Mouse (Mus musculus) heart, embryonic 14.5 days (tissue): ENCODE measurements around the gene Bmp6. TPM values are rescaled to one million over a fixed set of nuclear protein-coding genes. Genes with fewer than 3 reads are reported as not detected.

Experiments used
- ATAC-seq: fragments of 200-750 bp; cut with Nextera tagmentation; 2 replicates; pipeline ENCODE4 v1.8.0; 2017; ENCODE audit warnings: low read depth, moderate TSS enrichment; ENCODE audit not compliant: insufficient number of reproducible peaks, insufficient read depth, low FRiP score
- H3K27ac ChIP-seq, 2 experiments: fragments of 200-500 bp in 1 of 2; fragments of 300-500 bp in 1 of 2; sonication (generic) in 1 of 2; replicated peaks in 1 of 2; 2 replicates each; pipeline ENCODE4 v1.5.1; 2012 to 2014; ENCODE audit warnings: low read depth in 2 of 2, low read length in 2 of 2, control low read depth in 1 of 2, mild to moderate bottlenecking in 1 of 2, mixed read lengths in 1 of 2; ENCODE audit not compliant: control insufficient read depth in 1 of 2, insufficient read depth in 1 of 2
- H3K27me3 ChIP-seq: fragments of 300-500 bp; sonication (generic); 2 replicates; pipeline ENCODE4 v1.6.1; 2014; ENCODE audit warnings: mild to moderate bottlenecking, low read length, control low read depth; ENCODE audit not compliant: control insufficient read depth, insufficient read depth
- H3K36me3 ChIP-seq: fragments of 300-500 bp; sonication (generic); 2 replicates; pipeline ENCODE4 v1.6.1; 2014; ENCODE audit warnings: mild to moderate bottlenecking, control low read depth, low read length, mixed read lengths; ENCODE audit not compliant: control insufficient read depth, insufficient read depth
- H3K4me1 ChIP-seq, 2 experiments: fragments of 200-500 bp in 1 of 2; fragments of 300-500 bp in 1 of 2; sonication (generic) in 1 of 2; 2 replicates each; pipeline ENCODE4 v1.6.1; 2012 to 2014; ENCODE audit warnings: low read length in 2 of 2, control low read depth in 1 of 2, mixed read lengths in 1 of 2; ENCODE audit not compliant: control insufficient read depth in 2 of 2, insufficient read depth in 2 of 2
- H3K4me2 ChIP-seq: fragments of 300-500 bp; sonication (generic); 2 replicates; pipeline ENCODE4 v1.6.1; 2014; ENCODE audit warnings: mild to moderate bottlenecking, low read length
- H3K4me3 ChIP-seq, 2 experiments: fragments of 200-500 bp in 1 of 2; fragments of 300-500 bp in 1 of 2; sonication (generic) in 1 of 2; 2 replicates each; pipeline ENCODE4 v1.5.1; 2012 to 2014; ENCODE audit warnings: low read length in 2 of 2, mild to moderate bottlenecking in 2 of 2, control low read depth in 1 of 2, low read depth in 1 of 2, moderate library complexity in 1 of 2; ENCODE audit not compliant: control insufficient read depth in 1 of 2, insufficient read depth in 1 of 2
- H3K9ac ChIP-seq: fragments of 300-500 bp; sonication (generic); 2 replicates; pipeline ENCODE4 v1.6.1; 2014; ENCODE audit warnings: mild to moderate bottlenecking, low read length
- H3K9me3 ChIP-seq: fragments of 300-500 bp; sonication (generic); 2 replicates; pipeline ENCODE4 v1.6.1; 2016; ENCODE audit warnings: low read length, control low read depth; ENCODE audit not compliant: control insufficient read depth
- WGBS: fragments of 180-500 bp; shearing (Covaris S2); extraction: QIAGEN DNeasy Blood & Tissue Kit; methylation state at CpG from one replicate; pipeline ENCODE4 v1.1.7; 2014; 5-methylcytosine and 5-hydroxymethylcytosine counted together
- polyA plus RNA-seq: library from polyadenylated mRNA; unstranded; fragments of >200 nt; fragmentation: Nextera tagmentation; extraction: Ambion mirVana; gene quantifications from 2 replicates; pipeline ENCODE4 v1.2.1, GENCODE M21; 2014

The Bmp6 gene
- polyA plus RNA-seq, 1 experiment from 2014 or later, result 5.8 TPM

DNA sequence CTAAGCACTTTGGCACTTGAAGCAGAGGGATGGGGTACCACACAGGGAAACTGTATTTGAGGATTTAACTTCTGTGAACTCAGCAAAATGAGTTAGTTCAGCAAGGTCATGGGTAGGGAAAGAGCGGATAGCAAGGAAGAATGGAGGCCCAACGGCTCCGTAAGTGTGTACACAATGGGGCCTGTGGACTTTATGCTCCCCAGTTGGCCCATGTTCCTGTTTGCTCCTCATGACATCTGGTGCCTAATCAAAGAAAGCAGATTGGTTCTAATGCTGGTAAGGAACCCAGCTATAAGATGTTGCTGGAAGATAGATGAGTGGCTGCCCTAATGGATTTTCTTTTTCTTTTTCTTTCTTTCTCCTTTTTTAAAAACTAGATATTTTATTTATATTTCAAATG, 180.4 kb downstream of the Bmp6 start:
- Histone ChIP-seq H3K36me3 (peaks cover 36% of the 10 kb centered on the region), H3K27ac (no peak overlapping the region), H3K9ac (no peak overlapping the region), H3K4me3 (no peak overlapping the region), H3K27me3 (no peaks in the 10 kb centered on the region), H3K9me3 (no peaks in the 10 kb centered on the region), H3K4me1 (peaks cover 10 to 32% of the 10 kb centered on the region in 2 experiments), H3K4me2 (peak overlapping the region; percentile 33)
- WGBS, result 72% methylated on average over 3 of the region's 3 CpGs
- no peak for ATAC-seq

DNA sequence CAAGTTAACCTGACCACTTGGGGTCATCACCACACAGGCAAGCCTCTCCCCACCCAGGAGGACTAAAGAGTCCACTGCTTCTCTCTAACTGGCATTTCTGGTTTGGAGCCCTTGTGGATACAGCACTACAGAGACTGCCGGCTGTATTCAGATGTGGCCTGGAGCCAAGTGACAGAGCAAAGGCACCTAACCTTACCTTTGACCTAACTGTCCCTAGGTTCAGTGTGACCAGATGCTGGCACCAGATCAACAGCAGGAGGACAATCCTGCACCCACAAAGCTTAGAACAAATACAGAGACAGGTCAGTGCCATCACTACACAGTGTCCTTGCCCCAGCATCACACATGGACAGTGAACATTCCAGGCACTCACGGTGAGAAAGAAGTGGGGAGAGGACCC, 181.2 kb downstream of the Bmp6 start:
- Histone ChIP-seq H3K4me3 (peak overlapping the region; percentile 11 to 86; a peak in 3 of 4 replicates), H3K9me3 (no peaks in the 10 kb centered on the region), H3K36me3 (peaks cover 28% of the 10 kb centered on the region), H3K4me2 (peak overlapping the region; percentile 68), H3K9ac (0 out of 2 replicates have a peak overlapping the region, but pooled peaks have one; percentile 93), H3K4me1 (peaks cover 10 to 32% of the 10 kb centered on the region in 2 experiments), H3K27me3 (no peaks in the 10 kb centered on the region), H3K27ac (no peak overlapping the region)
- ATAC-seq, result no peak
- 46% methylated on average over 2 of the region's 2 CpGs for WGBS

DNA sequence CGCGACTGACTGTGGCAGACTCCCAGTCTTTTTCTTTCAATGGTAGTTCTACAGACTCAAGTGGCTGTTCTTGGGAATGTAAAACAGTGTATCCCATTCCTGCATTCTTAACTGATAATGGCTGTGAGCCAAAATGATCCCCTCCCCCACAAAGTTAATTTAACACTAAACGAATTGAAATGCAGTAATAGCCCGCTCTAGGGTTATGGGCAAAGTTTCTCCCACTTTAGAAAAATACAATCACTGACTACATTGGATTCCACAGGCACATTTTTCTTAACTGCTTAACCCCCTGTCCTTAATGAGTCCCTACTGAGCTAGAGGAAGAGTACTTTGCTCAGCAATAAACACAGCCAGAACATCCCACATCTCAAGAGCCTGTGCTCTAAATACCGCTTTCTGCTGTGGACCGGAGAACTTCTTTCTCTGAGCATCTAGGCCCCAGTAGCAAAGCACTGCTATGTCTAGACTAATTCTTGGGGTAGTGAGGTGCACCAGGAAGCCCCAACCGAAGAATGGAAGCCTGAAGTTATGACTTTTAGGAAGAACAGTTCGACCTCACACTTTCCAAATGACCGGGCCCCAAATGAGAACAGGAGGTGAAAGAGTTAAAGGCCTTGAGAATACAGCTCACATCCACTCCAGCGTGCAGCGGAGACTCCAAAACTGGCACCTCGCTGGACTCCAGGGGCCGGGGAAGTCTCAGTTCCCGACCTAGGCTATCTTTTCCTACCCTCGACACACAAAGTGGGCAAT, 182.3 kb downstream of the Bmp6 start:
- H3K9ac ChIP-seq, result peak overlapping the region; percentile 93
- ATAC-seq, result no peak
- peak overlapping the region; percentile 86 to 93 for H3K27ac ChIP-seq
- H3K36me3 ChIP-seq, result peaks cover 16% of the 10 kb centered on the region
- H3K4me1 ChIP-seq, result peaks cover 10 to 32% of the 10 kb centered on the region in 2 experiments
- peak overlapping the region; percentile 85 to 86 for H3K4me3 ChIP-seq
- H3K4me2 ChIP-seq, result peak overlapping the region; percentile 68
- WGBS, result 3% methylated on average over 15 of the region's 15 CpGs
- no peaks in the 10 kb centered on the region for H3K27me3 ChIP-seq
- no peaks in the 10 kb centered on the region for H3K9me3 ChIP-seq

DNA sequence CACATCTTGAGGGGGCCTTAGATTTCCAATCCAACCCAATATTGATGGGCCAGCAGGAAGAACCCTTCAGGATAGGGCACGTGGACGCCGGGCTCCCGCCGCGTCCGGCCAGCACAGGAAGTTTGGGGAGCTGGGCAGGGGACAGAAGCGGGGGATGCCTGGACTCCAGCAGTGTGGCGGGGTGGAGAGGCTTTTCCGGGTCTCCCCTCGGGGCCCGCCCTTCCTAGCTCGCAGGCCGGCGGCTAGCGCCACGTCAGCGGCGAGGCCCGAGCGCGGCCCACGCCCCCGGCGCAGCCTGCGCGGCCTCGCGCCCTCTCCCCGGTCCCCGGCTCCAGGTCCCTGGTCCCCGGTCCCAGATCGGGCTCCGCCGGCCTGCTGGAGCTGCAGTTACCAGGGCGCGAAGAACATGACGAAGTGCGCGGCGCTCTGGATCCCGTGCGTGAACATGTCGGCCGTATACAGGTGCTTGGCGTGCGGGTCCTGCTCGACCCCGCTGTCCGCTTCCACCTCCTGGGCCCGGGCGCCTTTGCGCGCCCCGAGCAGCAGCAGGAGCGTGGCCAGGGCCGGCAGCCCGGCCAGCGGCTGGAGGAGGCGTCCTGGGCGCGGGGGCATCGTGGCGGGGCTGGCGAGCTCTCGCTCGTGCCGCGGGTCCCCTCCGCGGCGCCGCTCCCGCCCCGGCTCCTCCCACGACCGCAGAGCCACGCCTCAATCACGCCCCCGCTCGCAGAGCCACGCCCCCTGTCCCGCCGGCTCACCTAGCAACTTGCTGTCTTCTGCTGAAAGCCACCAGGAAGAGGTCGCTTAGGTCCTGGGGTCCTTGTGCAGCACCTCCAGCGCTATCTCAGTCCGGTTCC, 183.1 kb downstream of the Bmp6 start:
- Histone ChIP-seq H3K4me3 (peak overlapping the region; percentile 85 to 86), H3K27me3 (no peaks in the 10 kb centered on the region), H3K36me3 (peaks cover 8% of the 10 kb centered on the region; the same call in 1 of the 2 replicates), H3K9me3 (no peaks in the 10 kb centered on the region), H3K9ac (peak overlapping the region; percentile 93), H3K4me1 (peaks cover 10 to 32% of the 10 kb centered on the region in 2 experiments), H3K4me2 (peak overlapping the region; percentile 68), H3K27ac (peak overlapping the region; percentile 86 to 93)
- WGBS, result under 1% methylated on average over 69 of the region's 87 CpGs
- ATAC-seq, result peak; percentile 90

DNA sequence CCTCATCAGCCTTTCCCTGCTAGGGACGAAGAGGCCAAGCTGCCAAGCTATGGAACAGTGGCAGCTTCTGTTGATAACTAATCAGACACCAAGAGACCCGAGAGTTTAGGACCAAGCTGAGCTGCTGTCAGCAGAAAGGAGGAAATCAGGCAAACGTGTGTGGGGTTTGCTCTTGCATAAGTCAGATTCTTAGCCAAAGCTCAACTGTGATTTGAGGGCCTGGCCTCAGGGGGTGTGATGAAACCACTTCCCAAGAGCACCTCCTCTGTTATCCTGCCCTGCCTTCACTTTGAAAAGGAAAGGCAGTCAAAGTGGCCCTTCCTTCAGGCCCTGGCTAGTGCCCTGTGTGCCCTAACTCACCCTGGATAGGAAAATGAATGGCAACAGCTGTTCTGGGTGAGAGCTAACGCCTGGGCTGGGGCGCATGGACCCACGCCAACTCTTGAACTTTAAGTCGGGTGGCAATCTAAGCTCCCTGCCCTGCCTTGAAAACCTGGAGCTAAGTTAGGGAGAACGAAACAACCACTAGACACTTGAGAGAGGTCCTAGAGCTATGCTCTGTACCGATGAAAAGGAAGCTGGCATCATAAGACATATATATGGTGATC, 183.9 kb downstream of the Bmp6 start, which contains the start of gene Txndc5:
Txndc5 (minus strand) TSS at position 138 of the 608 bp plus-strand sequence.
- WGBS, result 43% methylated on average over 9 of the region's 9 CpGs
- H3K36me3 ChIP-seq, result 0 out of 2 replicates have a peak, but pooled peaks cover 3% of the 10 kb centered on the region
- no peaks in the 10 kb centered on the region for H3K9me3 ChIP-seq
- peak within 1 kb of the TSS; percentile 68 for H3K4me2 ChIP-seq
- peak; percentile 2; the same call in 1 of the 2 replicates for ATAC-seq
- peak within 1 kb of the TSS; percentile 93 for H3K9ac ChIP-seq
- peak within 1 kb of the TSS; percentile 86 to 93 for H3K27ac ChIP-seq
- peak within 1 kb of the TSS; percentile 85 to 86 for H3K4me3 ChIP-seq
- H3K27me3 ChIP-seq, result no peaks in the 10 kb centered on the region
- H3K4me1 ChIP-seq, result peaks cover 11 to 34% of the 10 kb centered on the region in 2 experiments

DNA sequence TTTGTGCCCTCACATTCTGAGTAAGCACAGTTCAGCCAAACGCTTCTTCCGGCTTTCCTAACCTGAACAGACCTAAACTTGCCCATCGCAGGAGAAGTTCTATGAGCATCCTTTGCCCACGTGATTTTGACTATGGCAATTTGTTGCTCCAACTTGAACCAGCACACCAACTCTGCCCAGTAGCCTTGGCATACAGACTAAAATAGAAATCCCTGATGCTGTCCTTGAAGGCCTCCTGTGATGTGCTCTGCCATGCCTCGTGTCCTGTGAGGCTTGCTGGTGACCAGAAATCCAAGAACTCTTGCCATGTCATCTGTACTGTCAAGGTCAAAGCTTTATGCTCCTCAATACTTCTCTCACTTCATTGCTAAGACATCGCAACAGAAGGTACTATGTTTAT, 184.7 kb downstream of the Bmp6 start:
- Histone ChIP-seq H3K4me1 (peaks cover 14 to 32% of the 10 kb centered on the region in 2 experiments), H3K9me3 (no peaks in the 10 kb centered on the region), H3K27me3 (no peaks in the 10 kb centered on the region), H3K4me2 (no peak overlapping the region), H3K36me3 (no peaks in the 10 kb centered on the region), H3K27ac (no peak overlapping the region), H3K4me3 (no peak overlapping the region), H3K9ac (no peak overlapping the region)
- no peak for ATAC-seq
- WGBS, result 88% methylated on average over 6 of the region's 6 CpGs

DNA sequence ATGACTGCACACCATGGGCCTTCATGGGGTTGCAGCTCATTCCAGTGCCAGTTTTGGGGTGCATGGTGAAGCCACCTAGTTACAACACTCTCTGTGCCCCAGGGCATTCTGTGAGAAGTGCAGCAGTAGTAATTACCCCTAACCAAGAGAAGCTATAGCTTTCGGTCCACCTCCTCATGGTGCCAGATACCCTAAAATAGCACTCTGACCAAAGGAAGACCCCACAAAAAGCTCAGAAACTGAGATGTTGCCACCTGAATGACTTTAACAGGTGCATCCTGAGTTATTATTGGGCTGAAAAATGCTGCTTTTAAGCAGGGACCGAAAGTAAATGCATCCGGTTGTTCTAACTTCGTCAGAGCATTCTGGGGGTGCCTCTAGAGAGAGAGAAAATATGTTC, 186.6 kb downstream of the Bmp6 start:
- Histone ChIP-seq H3K27me3 (no peaks in the 10 kb centered on the region), H3K4me3 (no peak overlapping the region), H3K36me3 (no peaks in the 10 kb centered on the region), H3K4me1 (peaks cover 12 to 13% of the 10 kb centered on the region in 2 experiments; a peak in 3 of 4 replicates), H3K9me3 (no peaks in the 10 kb centered on the region), H3K9ac (no peak overlapping the region), H3K27ac (no peak overlapping the region), H3K4me2 (no peak overlapping the region)
- 87% methylated on average over 4 of the region's 4 CpGs for WGBS
- no peak for ATAC-seq
